Mouse (Mus musculus) kidney, adult 10 weeks (tissue): ENCODE data around the gene Arid5a. TPM values are rescaled to one million over a fixed set of nuclear protein-coding genes. Genes with fewer than 3 reads are reported as not detected.

Source experiments
- polyA plus RNA-seq: library from polyadenylated mRNA; stranded (reverse); fragments of 350-450 nt; fragmentation: Illumina TruSeq; extraction: RNeasy Lipid Tissue Mini Kit (QIAGEN cat#74804); gene quantifications from one replicate; pipeline ENCODE4 v1.2.3, GENCODE M21; 2014; ENCODE audit warnings: low read depth, low replicate concordance

Arid5a gene
- not detected for polyA plus RNA-seq

GRCm38 (mm10) chr1:36307495-36308280, at the start of gene Arid5a:
TSS of gene Arid5a (plus strand) at chr1:36307733.

DNA sequence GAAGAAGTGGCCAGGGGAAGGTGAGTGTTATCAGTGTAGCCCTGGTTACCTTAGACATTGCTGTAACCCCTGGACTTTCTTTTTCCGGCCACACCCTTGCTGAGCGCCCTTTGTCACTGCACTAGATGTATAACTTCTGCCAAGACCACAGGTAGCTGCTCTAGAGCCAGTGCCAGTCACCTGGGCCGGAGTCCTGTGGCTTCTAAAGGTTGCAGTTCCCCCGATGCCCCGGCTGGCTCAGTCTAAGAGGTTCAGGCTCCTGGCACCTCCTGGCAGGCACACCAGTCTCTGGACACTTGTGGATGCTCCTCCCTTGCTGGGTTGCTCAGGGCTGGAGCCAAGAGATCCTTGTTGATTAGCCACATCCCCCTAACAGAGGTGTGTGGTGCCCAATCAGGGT, 33.1 kb upstream of the Arid5a start, which contains the start of gene Neurl3:
Gene Neurl3 (minus strand): TSS at position 225 of the 400 bp plus-strand sequence.

DNA sequence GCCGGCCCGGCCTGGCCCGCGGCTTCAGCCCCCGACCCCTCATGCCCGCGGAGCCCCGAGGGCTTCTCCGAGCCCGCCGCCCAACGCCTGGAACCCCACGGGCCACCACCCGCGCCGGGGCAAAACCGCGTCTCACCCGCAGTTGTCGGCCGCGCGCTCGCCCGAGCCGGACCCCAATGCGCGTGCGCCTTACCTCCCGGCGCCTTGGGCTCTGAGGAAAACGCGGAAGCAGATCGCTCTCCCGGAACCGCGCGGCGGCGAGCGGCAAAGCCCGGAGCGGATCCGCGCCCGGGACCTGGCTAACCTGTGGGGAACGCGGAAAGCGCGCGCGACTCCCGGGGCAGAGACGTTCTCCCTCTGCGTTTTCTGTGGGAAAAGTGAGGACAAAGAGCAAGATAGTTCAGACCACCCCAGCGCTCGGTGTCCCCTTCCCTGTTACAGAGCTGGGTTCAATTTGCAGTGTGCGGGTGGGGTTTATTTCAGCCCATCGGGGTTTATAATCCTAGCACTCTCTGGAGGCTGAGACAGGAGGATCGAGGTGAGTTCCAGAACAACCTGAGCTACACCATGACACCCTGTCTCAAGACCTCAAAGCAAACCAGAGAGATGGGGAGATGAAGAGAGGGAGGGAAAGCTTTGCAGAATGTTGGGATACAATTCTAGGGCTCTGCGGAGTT, 61.6 kb downstream of the Arid5a start, which contains the start of gene Kansl3:
Gene Kansl3 (minus strand): TSS at position 213 of the 677 bp plus-strand sequence.

GRCm38 (mm10) chr1:36371934-36372845, 64.7 kb downstream of the Arid5a start, which contains the start of gene Fer1l5:
TSS of gene Fer1l5 (plus strand) at chr1:36372291.

Other genes with a start within 250 kb of the Arid5a start
- gene Hs6st1, start 239.3 kb upstream of the Arid5a start, polyA plus RNA-seq = 16.8 TPM
- gene Uggt1, start 63.0 kb upstream of the Arid5a start, polyA plus RNA-seq = 46.5 TPM
- gene Neurl3, start 33.1 kb upstream of the Arid5a start, polyA plus RNA-seq = 5.9 TPM
- gene Kansl3, start 61.4 kb downstream of the Arid5a start, polyA plus RNA-seq = 13.0 TPM
- 0.36 TPM for gene Fer1l5, start 64.6 kb downstream of the Arid5a start, polyA plus RNA-seq
- 12.6 TPM for gene Lman2l, start 137.5 kb downstream of the Arid5a start, polyA plus RNA-seq
- 6.0 TPM for gene Cnnm4, start 163.9 kb downstream of the Arid5a start, polyA plus RNA-seq
- 8.3 TPM for gene Cnnm3, start 204.1 kb downstream of the Arid5a start, polyA plus RNA-seq
- gene Ankrd23, start 229.2 kb downstream of the Arid5a start, polyA plus RNA-seq = not detected
- 0.32 TPM for gene Gm42417, start 231.7 kb downstream of the Arid5a start, polyA plus RNA-seq
- gene Ankrd39, start 239.7 kb downstream of the Arid5a start, polyA plus RNA-seq = 2.5 TPM